Mouse (Mus musculus) heart, embryonic 13.5 days (tissue): ENCODE results near the gene Arhgef2. TPM values are rescaled to one million over a fixed set of nuclear protein-coding genes. Genes with fewer than 3 reads are reported as not detected.

ENCODE experiments used
- ATAC-seq: fragments of 200-750 bp; cut with Nextera tagmentation; 2 replicates; pipeline ENCODE4 v1.8.0; 2017; ENCODE audit warnings: moderate TSS enrichment; ENCODE audit not compliant: insufficient number of reproducible peaks, low FRiP score, low TSS enrichment; ENCODE audit errors: extremely low read depth
- H3K27ac ChIP-seq: fragments of 300-500 bp; sonication (generic); replicated peaks from 2 replicates; pipeline ENCODE4 v1.5.1; 2015; ENCODE audit warnings: moderate library complexity, mild to moderate bottlenecking, inconsistent platforms
- H3K27me3 ChIP-seq: fragments of 300-500 bp; sonication (generic); replicated peaks from 2 replicates; pipeline ENCODE4 v1.6.1; 2015; ENCODE audit warnings: mild to moderate bottlenecking, inconsistent platforms
- H3K36me3 ChIP-seq: fragments of 300-500 bp; sonication (generic); 2 replicates; pipeline ENCODE4 v1.6.1; 2015; ENCODE audit warnings: mild to moderate bottlenecking, inconsistent platforms
- H3K4me1 ChIP-seq: fragments of 300-500 bp; sonication (generic); 2 replicates; pipeline ENCODE4 v1.6.1; 2015; ENCODE audit warnings: inconsistent platforms
- H3K4me2 ChIP-seq: fragments of 300-500 bp; sonication (generic); 2 replicates; pipeline ENCODE4 v1.6.1; 2015; ENCODE audit warnings: inconsistent platforms, mild to moderate bottlenecking, moderate library complexity
- H3K4me3 ChIP-seq: fragments of 300-500 bp; sonication (generic); 2 replicates; pipeline ENCODE4 v1.5.1; 2015; ENCODE audit warnings: moderate library complexity, mild to moderate bottlenecking, inconsistent platforms
- H3K9ac ChIP-seq: fragments of 300-500 bp; sonication (generic); 2 replicates; pipeline ENCODE4 v1.6.1; 2015; ENCODE audit warnings: inconsistent platforms, mild to moderate bottlenecking, moderate library complexity
- H3K9me3 ChIP-seq: fragments of 300-500 bp; sonication (generic); 2 replicates; pipeline ENCODE4 v1.6.1; 2016; ENCODE audit warnings: inconsistent platforms
- WGBS: fragments of 180-500 bp; shearing (Covaris S2); methylation state at CpG from one replicate; pipeline ENCODE4 v1.1.7; 2015; ENCODE audit warnings: mixed read lengths; 5-methylcytosine and 5-hydroxymethylcytosine counted together
- polyA plus RNA-seq: library from polyadenylated mRNA; unstranded; fragments of >200 nt; fragmentation: Nextera tagmentation; extraction: Ambion mirVana; gene quantifications from 2 replicates; pipeline ENCODE4 v1.2.1, GENCODE M21; 2015

Arhgef2 gene
- polyA plus RNA-seq, 1 experiment from 2014 or later, result 73.1 TPM

DNA sequence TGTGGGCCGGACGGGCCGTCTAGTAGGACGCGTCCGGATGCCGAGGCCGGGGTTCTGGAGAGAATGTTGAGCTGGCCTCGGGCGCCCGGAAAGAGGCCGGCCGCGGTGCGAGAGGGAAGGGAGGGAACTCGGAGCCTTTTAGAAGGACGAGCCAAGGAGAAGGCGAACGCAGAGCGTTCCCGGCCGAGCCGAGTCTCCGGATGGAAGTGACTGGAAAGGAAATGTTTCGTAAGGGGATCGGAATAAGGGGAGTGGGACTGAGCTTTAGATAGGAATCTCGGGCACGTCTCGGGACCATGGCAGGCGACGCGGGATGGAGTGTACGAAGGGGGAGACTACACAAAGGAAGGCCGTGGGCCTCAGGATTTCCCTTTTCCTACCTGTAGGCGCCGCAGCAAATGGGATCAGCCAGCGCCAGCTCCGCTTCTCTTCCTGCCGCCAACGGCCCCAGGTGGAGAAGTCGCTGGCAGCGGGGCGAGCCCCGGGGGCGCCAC is 80.2 kb downstream of the Arhgef2 start:
- peak overlapping the region; percentile 97 for H3K27ac ChIP-seq
- no peaks in the 10 kb centered on the region for H3K9me3 ChIP-seq
- peak overlapping the region; percentile 93 for H3K9ac ChIP-seq
- WGBS, result under 1% methylated on average over 45 of the region's 45 CpGs
- peak; percentile 55 for ATAC-seq
- peak overlapping the region; percentile 94 for H3K4me2 ChIP-seq
- no peaks in the 10 kb centered on the region for H3K27me3 ChIP-seq
- peak overlapping the region; percentile 89 for H3K4me3 ChIP-seq
- H3K36me3 ChIP-seq, result peaks cover 39% of the 10 kb centered on the region
- H3K4me1 ChIP-seq, result peaks cover 26% of the 10 kb centered on the region

DNA sequence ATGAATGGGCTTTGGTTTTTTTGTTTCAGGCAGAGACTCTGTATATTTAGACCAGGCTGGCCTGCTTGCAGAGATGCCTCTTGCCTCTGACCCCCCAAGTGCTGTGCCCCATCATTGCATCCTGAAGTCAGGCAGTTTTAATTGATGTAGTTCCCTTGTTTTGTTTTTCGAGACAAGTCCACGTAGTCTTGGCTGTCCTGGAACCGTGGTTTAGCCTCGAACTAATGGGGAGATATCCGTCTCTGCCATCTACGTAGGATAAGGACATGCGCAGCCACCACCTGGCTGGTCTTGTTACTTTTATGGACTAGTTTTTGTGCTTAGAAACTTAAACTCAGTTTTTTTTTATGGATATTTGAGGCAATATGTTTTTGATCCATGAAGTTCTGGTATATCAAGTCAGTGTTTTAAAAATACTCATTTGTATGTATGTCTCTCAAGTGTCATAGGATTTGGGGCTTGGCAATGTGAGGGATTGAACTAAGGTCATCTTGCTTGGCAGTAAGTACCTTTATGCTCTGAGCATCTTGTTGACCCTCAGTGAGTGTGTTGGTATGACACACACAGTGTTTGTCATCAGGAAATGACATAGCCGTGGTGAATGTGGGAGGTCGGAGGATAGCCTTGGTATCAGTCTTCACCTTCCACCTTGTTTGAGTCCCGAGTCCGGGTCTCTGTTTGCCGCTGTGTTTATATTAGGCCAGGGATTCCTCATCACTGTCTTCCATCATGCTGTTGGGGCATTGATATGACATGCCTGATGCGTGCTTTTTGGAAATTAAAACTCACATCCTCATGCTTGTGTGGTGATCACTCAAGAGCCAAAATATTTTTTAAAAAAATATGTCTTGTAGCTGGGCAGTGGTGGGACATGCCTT is 81.2 kb downstream of the Arhgef2 start:
- Histone ChIP-seq H3K4me3 (peak overlapping the region; percentile 89), H3K4me2 (peak overlapping the region; percentile 94), H3K4me1 (peaks cover 26% of the 10 kb centered on the region), H3K9me3 (no peaks in the 10 kb centered on the region), H3K27ac (peak overlapping the region; percentile 97), H3K9ac (peak overlapping the region; percentile 93), H3K36me3 (peaks cover 48% of the 10 kb centered on the region), H3K27me3 (no peaks in the 10 kb centered on the region)
- ATAC-seq, result no peak
- WGBS, result 24% methylated on average over 13 of the region's 13 CpGs

DNA sequence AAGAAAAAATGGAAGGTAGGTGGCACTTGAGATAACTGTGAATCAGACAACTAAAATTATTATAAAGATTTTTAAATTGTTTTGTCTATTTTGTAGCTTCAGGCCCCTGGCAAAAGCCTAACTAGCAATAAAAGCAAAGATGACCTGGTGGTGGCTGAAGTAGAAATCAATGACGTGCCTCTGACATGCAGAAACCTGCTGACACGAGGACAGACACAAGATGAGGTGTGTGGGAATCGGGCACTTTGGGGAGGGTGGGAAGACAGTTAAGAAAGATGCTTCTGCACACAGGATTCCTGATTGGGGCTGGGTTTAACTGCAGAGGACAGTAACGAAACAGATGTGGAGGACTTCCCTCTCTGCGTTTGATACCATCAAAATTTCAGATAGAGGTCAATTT is 83.3 kb downstream of the Arhgef2 start:
- WGBS, result 80% methylated on average over 5 of the region's 5 CpGs
- H3K4me2 ChIP-seq, result no peak overlapping the region
- no peak overlapping the region for H3K9ac ChIP-seq
- peaks cover 68% of the 10 kb centered on the region for H3K36me3 ChIP-seq
- no peaks in the 10 kb centered on the region for H3K9me3 ChIP-seq
- no peak overlapping the region for H3K4me3 ChIP-seq
- H3K27ac ChIP-seq, result no peak overlapping the region
- no peak for ATAC-seq
- H3K4me1 ChIP-seq, result peaks cover 26% of the 10 kb centered on the region
- no peaks in the 10 kb centered on the region for H3K27me3 ChIP-seq

DNA sequence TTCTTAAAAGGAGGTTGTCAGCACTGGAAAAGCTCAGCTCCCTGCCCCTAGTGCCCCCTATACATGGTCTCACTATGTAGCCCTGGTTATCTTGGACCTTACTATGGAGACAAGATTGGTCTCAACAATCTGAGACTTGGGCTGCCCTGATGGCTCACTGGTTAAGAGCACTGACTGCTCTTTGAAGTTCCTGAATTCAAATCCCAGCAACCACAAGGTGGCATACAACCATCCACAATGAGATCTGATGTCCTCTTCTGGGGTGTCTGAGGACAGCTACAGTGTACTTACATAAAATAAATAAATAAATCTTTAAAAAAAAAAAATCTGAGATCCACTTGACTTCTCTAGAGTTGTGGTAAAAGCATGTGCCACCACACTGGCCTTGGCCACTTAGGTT is 89.8 kb downstream of the Arhgef2 start:
- Histone ChIP-seq H3K4me2 (no peak overlapping the region), H3K27ac (no peak overlapping the region), H3K4me3 (no peak overlapping the region), H3K9me3 (no peaks in the 10 kb centered on the region), H3K4me1 (peaks cover 6% of the 10 kb centered on the region), H3K27me3 (no peaks in the 10 kb centered on the region), H3K9ac (no peak overlapping the region), H3K36me3 (peaks cover 98% of the 10 kb centered on the region)
- ATAC-seq, result no peak

Other genes with a start within 250 kb of the Arhgef2 start
- gene Paqr6, start 241.4 kb upstream of the Arhgef2 start, polyA plus RNA-seq, result 2.6 and 3.8 TPM in 2 replicates
- gene Bglap3, start 233.2 kb upstream of the Arhgef2 start, polyA plus RNA-seq, result not detected in 2 replicates
- not detected in 2 replicates for gene Bglap2, start 227.3 kb upstream of the Arhgef2 start, polyA plus RNA-seq
- not detected in 2 replicates for gene Bglap, start 221.5 kb upstream of the Arhgef2 start, polyA plus RNA-seq
- gene Pmf1, start 195.6 kb upstream of the Arhgef2 start, polyA plus RNA-seq, result 110 and 112 TPM in 2 replicates
- 12.0 and 12.5 TPM in 2 replicates for gene Slc25a44, start 180.8 kb upstream of the Arhgef2 start, polyA plus RNA-seq
- 1.3 and 1.7 TPM in 2 replicates for gene Sema4a, start 144.8 kb upstream of the Arhgef2 start, polyA plus RNA-seq
- gene Lmna, start 96.0 kb upstream of the Arhgef2 start, polyA plus RNA-seq, result 86.7 and 97.1 TPM in 2 replicates
- 9.9 and 10.1 TPM in 2 replicates for gene Mex3a, start 73.6 kb upstream of the Arhgef2 start, polyA plus RNA-seq
- gene Rab25, start 57.7 kb upstream of the Arhgef2 start, polyA plus RNA-seq, result 1.1 and 1.5 TPM in 2 replicates
- 131 and 150 TPM in 2 replicates for gene Lamtor2, start 52.9 kb upstream of the Arhgef2 start, polyA plus RNA-seq
- gene Ubqln4, start 52.2 kb upstream of the Arhgef2 start, polyA plus RNA-seq, result 33.1 and 34.1 TPM in 2 replicates
- 173 and 202 TPM in 2 replicates for gene Ssr2, start 30.1 kb upstream of the Arhgef2 start, polyA plus RNA-seq
- not detected in 2 replicates for gene Rxfp4, start 47.2 kb downstream of the Arhgef2 start, polyA plus RNA-seq
- gene Khdc4, start 79.8 kb downstream of the Arhgef2 start, polyA plus RNA-seq, result 54.8 and 61.4 TPM in 2 replicates
- gene Rit1, start 110.9 kb downstream of the Arhgef2 start, polyA plus RNA-seq, result 51.7 and 56.8 TPM in 2 replicates
- gene Syt11, start 169.2 kb downstream of the Arhgef2 start, polyA plus RNA-seq, result 11.7 and 12.8 TPM in 2 replicates
- 6.4 and 7.4 TPM in 2 replicates for gene Gon4l, start 229.3 kb downstream of the Arhgef2 start, polyA plus RNA-seq